Mouse (Mus musculus) ovary, adult 18-20 months (tissue): ENCODE data around the gene Fam76a.
A peak's percentile ranks its signal among the peaks of the same experiment; 100 is the strongest.

Experiments
- DNase-seq: peaks from one replicate; pipeline ENCODE4 v3.0.0; 2022; ENCODE audit warnings: low spot score, mixed read lengths

The Fam76a gene

DNA sequence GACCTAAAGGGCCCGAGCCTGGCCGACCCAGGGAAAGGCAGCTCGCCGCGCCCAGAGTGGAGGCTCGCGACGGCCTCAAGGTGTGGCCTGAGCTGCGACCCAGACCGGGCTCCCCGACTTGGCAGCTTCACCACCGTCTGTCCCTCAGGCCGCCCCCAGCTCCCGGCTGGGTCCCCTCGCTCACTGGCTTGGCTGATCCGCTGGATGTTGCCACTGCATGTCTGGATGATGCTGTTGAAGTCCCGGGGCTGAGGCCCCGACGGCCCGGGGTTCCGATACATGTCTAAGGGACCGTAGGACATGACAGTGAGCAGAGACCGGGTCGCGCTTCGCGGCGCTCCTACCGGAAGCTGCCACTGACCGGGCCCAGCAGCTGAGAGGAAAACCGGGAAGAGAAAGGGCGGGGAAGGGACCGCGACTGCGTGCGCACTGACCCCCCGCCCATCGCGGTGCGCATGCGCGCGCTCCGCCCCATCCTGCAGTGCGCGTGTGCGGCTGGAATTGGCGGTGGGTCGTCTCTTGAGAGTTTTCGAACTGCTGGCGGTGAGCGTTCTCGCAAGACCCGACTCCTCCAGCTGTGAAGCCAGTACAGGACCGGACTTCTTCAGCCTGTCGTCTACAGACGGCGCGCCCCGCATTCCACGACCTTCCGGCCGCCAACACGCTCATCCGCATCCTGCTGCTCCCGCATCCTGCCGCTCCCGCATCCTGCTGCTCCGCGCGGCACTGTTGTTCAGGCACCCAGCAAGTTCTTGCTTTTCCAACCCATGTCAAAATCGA lies 38.1 kb downstream of the Fam76a start, which contains the start of gene Stx12:
Gene Stx12, minus strand, starts transcription at position 446 of the 780 bp plus-strand sequence.
- DNase-seq, result peak; percentile 84

DNA sequence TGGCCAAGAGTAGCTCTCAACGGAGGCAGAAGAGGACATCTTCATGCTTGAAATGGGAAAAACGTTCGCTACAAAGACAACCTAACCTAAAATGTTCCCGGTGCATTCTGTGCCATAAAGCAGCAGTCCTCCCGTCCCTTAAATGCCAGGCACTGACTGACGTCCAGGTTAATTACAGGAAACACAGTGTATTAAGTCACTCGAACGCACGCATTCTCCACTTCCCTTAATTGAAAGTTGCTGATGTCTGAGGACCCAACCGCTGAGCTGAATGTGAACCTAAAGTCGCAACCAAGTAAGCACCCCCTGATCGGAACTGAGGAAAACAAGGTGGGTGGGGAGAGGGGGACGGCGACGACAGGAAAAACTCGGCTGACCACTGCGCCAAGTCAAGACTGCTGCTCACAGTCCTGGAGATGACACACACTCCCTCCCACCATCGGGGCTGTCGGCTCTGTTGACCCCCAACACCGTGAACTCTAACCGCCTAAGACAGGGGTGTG lies 38.7 kb downstream of the Fam76a start:
- no peak for DNase-seq

GRCm38 (mm10) chr4:132874363-132875097 lies 47.8 kb downstream of the Fam76a start:
- no peak for DNase-seq

- no peak for DNase-seq
Measured at GRCm38 (mm10) chr4:132873481-132874362, 48.6 kb downstream of the Fam76a start.

GRCm38 (mm10) chr4:132871116-132871515 lies 51.2 kb downstream of the Fam76a start:
- no peak for DNase-seq

- no peak for DNase-seq
Measured at GRCm38 (mm10) chr4:132864856-132865255, 57.5 kb downstream of the Fam76a start.

GRCm38 (mm10) chr4:132863012-132863411 lies 59.3 kb downstream of the Fam76a start:
- DNase-seq, result no peak

GRCm38 (mm10) chr4:132860880-132861279 lies 61.5 kb downstream of the Fam76a start:
- no peak for DNase-seq
